Mouse (Mus musculus) kidney, embryonic 15.5 days (tissue): ENCODE results near the gene Akr1b10. TPM values are rescaled to one million over a fixed set of nuclear protein-coding genes. Genes with fewer than 3 reads are reported as not detected.
"Not testable (repeated sequence)": the region's sequence is repeated elsewhere in the genome, so short reads cannot be mapped to it uniquely, and the experiment has no call there.

Experiments used
- ATAC-seq: fragments of 200-750 bp; cut with Nextera tagmentation; replicated peaks from 2 replicates; pipeline ENCODE4 v1.8.0; 2017; ENCODE audit warnings: moderate TSS enrichment; ENCODE audit not compliant: low FRiP score
- H3K27ac ChIP-seq: fragments of 300-500 bp; sonication (generic); 2 replicates; pipeline ENCODE4 v1.5.1; 2015; ENCODE audit warnings: mild to moderate bottlenecking, inconsistent platforms
- H3K27me3 ChIP-seq: fragments of 300-500 bp; sonication (generic); 2 replicates; pipeline ENCODE4 v1.6.1; 2015; ENCODE audit warnings: inconsistent platforms
- H3K36me3 ChIP-seq: fragments of 300-500 bp; sonication (generic); 2 replicates; pipeline ENCODE4 v1.6.1; 2015; ENCODE audit warnings: inconsistent platforms
- H3K4me1 ChIP-seq: fragments of 300-500 bp; sonication (generic); 2 replicates; pipeline ENCODE4 v1.6.1; 2015; ENCODE audit warnings: inconsistent platforms
- H3K4me2 ChIP-seq: fragments of 300-500 bp; sonication (generic); 2 replicates; pipeline ENCODE4 v1.6.1; 2015; ENCODE audit warnings: moderate library complexity, mild to moderate bottlenecking, inconsistent platforms
- H3K4me3 ChIP-seq: fragments of 300-500 bp; sonication (generic); replicated peaks from 2 replicates; pipeline ENCODE4 v1.5.1; 2015; ENCODE audit warnings: mild to moderate bottlenecking, inconsistent platforms
- H3K9ac ChIP-seq: fragments of 300-500 bp; sonication (generic); 2 replicates; pipeline ENCODE4 v1.6.1; 2015; ENCODE audit warnings: mild to moderate bottlenecking, inconsistent platforms
- H3K9me3 ChIP-seq: fragments of 300-500 bp; sonication (generic); replicated peaks from 2 replicates; pipeline ENCODE4 v1.6.1; 2016; ENCODE audit warnings: inconsistent platforms
- WGBS: fragments of 180-500 bp; shearing (Covaris S2); methylation state at CpG from one replicate; pipeline ENCODE4 v1.1.7; 2015; ENCODE audit warnings: mixed read lengths; 5-methylcytosine and 5-hydroxymethylcytosine counted together
- polyA plus RNA-seq: library from polyadenylated mRNA; unstranded; fragments of >200 nt; fragmentation: Nextera tagmentation; extraction: Ambion mirVana; gene quantifications from 2 replicates; pipeline ENCODE4 v1.2.1, GENCODE M21; 2015

The Akr1b10 gene
- polyA plus RNA-seq, 1 experiment from 2014 or later = 29.9 TPM

DNA sequence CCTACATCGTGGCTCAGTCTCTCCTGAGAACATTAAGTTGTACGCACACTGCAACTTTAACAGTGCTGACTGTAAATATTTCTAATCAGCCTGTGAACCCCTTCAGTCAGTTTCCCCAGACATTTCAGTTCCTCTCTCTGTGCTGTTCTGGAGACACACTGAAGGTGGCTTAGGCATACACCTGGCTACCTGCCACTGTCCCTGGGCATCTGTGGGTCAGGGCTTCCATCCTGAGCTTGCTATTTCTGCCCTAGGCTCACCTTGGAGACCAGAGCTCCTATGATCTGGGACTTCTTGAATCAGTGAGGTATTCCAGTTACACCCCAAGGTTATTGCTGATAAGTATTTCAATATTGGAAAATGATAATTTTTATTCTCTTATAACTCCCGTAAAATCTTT lies 31.6 kb upstream of the Akr1b10 start:
- no peak overlapping the region for H3K4me2 ChIP-seq
- H3K4me3 ChIP-seq = no peak overlapping the region
- ATAC-seq = no peak
- no peaks in the 10 kb centered on the region for H3K27me3 ChIP-seq
- H3K9ac ChIP-seq = no peak overlapping the region
- H3K27ac ChIP-seq = no peak overlapping the region
- peaks cover 14% of the 10 kb centered on the region for H3K4me1 ChIP-seq
- H3K36me3 ChIP-seq = no peaks in the 10 kb centered on the region
- WGBS = 95% methylated on average over 3 of the region's 3 CpGs
- H3K9me3 ChIP-seq = no peaks in the 10 kb centered on the region

DNA sequence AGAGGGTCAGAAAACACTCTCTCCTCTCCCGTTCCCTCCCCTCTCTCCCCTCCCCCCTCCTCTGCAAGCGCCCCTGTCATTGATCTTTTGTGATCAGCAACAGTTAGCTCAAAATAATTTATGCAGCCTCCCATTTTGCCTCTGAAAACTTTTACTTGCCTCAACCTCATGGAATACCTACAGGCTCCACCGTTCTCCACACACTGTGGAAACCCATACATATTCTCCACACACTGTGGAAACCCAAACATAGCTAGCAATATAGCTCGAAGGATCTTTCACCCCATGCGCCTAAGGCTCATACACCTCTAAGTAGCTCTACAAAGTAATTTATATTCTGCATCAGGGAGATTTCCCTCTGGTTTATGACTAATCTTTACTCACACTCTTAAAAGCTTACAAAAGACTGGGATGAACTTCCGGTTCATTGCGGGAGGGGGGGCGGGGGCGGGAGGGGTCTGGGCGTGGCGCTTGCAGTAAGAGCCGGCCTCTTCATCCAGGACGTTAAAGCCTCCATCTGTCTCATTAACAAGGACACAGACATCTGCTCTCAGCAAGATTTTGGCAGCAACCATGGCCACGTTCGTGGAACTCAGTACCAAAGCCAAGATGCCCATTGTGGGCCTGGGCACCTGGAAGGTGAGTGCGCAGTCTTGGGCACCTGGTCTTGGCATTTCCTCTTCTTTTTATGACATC lies 30.2 kb upstream of the Akr1b10 start, which contains the start of gene Akr1b8:
Gene Akr1b8 (plus strand): TSS at position 462 of the 696 bp plus-strand sequence.
- H3K27ac ChIP-seq = peak within 1 kb of the TSS; percentile 46
- H3K4me3 ChIP-seq = peak within 1 kb of the TSS; percentile 33
- no peaks in the 10 kb centered on the region for H3K27me3 ChIP-seq
- peak within 1 kb of the TSS; percentile 57 for H3K4me2 ChIP-seq
- 13% methylated on average over 16 of the region's 16 CpGs for WGBS
- peaks cover 14% of the 10 kb centered on the region for H3K4me1 ChIP-seq
- no peaks in the 10 kb centered on the region for H3K36me3 ChIP-seq
- no peak within 1 kb of the TSS for H3K9ac ChIP-seq
- 0 out of 2 replicates have a peak, but pooled peaks have one; percentile 29 for ATAC-seq
- H3K9me3 ChIP-seq = no peaks in the 10 kb centered on the region

DNA sequence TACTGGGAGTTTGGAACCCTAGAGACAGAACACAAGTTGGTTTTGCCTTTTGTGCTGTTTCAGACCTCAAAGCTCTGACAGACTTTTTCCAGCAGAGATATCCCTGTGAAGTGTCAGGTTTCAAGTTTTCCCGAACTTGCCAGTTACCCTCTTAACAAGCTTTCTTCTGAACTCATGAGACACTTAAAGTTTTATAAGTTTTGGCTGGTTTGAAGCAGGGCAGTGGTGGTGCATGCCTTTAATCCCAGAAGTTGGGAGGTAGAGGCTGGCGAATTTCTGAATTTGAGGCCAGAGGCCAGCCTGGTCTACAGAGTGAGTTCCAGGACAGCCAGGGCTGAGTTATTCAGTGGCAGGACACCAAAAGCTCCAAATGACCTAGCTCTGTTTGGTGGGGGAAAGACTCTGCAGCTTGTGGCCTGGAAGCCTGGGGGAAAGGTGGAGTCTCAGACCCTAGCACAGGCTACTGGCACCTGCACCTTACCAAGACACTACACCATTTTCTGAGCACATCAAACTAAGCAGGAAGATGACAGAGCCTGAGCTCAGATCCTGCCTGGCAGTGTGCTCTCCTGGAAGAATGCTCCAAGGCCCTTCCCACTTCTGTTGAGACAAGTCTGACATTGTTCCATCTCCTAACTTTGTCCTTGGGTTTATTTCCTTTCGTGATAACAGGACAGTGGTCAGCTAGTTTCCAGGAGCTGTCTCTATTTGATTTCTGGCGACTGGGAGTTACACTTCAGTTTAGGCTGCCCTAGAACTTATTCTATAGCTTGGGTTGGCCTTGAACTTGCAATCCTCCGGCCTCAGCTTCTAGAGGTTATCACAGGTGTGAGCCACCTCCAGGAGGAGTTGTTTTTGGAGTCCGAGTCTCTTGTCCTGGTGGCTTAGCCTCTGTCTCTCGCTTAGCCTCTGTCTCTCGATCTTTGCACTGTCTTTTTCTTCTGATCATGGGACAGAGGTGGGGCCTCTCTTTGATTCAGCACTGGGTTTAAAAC lies 29.4 kb upstream of the Akr1b10 start:
- no peaks in the 10 kb centered on the region for H3K27me3 ChIP-seq
- no peak overlapping the region for H3K9ac ChIP-seq
- 0 out of 2 replicates have a peak, but pooled peaks have one; percentile 36 for ATAC-seq
- H3K27ac ChIP-seq = peak overlapping the region; percentile 46
- no peaks in the 10 kb centered on the region for H3K36me3 ChIP-seq
- peak overlapping the region; percentile 57 for H3K4me2 ChIP-seq
- H3K9me3 ChIP-seq = no peaks in the 10 kb centered on the region
- 76% methylated on average over 8 of the region's 8 CpGs for WGBS
- H3K4me3 ChIP-seq = peak overlapping the region; percentile 33
- peaks cover 14% of the 10 kb centered on the region for H3K4me1 ChIP-seq

GRCm38 (mm10) chr6:34355349-34355747 lies 28.7 kb upstream of the Akr1b10 start:
- Histone ChIP-seq H3K9me3 (no peaks in the 10 kb centered on the region), H3K27ac (no peak overlapping the region), H3K4me3 (no peak overlapping the region), H3K9ac (no peak overlapping the region), H3K4me2 (no peak overlapping the region), H3K4me1 (peaks cover 14% of the 10 kb centered on the region), H3K36me3 (no peaks in the 10 kb centered on the region), H3K27me3 (no peaks in the 10 kb centered on the region)
- WGBS = 79% methylated on average over 6 of the region's 6 CpGs
- no peak for ATAC-seq

GRCm38 (mm10) chr6:34355841-34356240 lies 28.2 kb upstream of the Akr1b10 start:
- Histone ChIP-seq H3K27me3 (no peaks in the 10 kb centered on the region), H3K4me2 (no peak overlapping the region), H3K4me1 (peaks cover 14% of the 10 kb centered on the region), H3K4me3 (no peak overlapping the region), H3K27ac (no peak overlapping the region), H3K9me3 (no peaks in the 10 kb centered on the region), H3K9ac (no peak overlapping the region), H3K36me3 (no peaks in the 10 kb centered on the region)
- WGBS = 85% methylated on average over 9 of the region's 9 CpGs
- ATAC-seq = no peak

GRCm38 (mm10) chr6:34364217-34365136 lies 19.5 kb upstream of the Akr1b10 start:
- Histone ChIP-seq H3K27ac (no peak overlapping the region), H3K4me1 (peaks cover 3% of the 10 kb centered on the region; the same call in 1 of the 2 replicates), H3K4me3 (no peak overlapping the region), H3K9ac (no peak overlapping the region), H3K9me3 (no peaks in the 10 kb centered on the region), H3K27me3 (no peaks in the 10 kb centered on the region), H3K36me3 (no peaks in the 10 kb centered on the region; the same call in 1 of the 2 replicates), H3K4me2 (no peak overlapping the region)
- no peak for ATAC-seq
- 85% methylated on average over 12 of the region's 12 CpGs for WGBS

- Histone ChIP-seq H3K4me3 (no peak overlapping the region), H3K36me3 (no peaks in the 10 kb centered on the region; the same call in 1 of the 2 replicates), H3K27ac (no peak overlapping the region), H3K27me3 (no peaks in the 10 kb centered on the region), H3K4me1 (peaks cover 6% of the 10 kb centered on the region; the same call in 1 of the 2 replicates), H3K4me2 (no peak overlapping the region), H3K9me3 (no peaks in the 10 kb centered on the region), H3K9ac (no peak overlapping the region)
- WGBS = 68% methylated on average over 9 of the region's 9 CpGs
- ATAC-seq = no peak
These were observed 16.0 kb upstream of the Akr1b10 start for GRCm38 (mm10) chr6:34367998-34368397.

- no peaks in the 10 kb centered on the region for H3K36me3 ChIP-seq
- no peak overlapping the region for H3K4me3 ChIP-seq
- 82% methylated on average over 8 of the region's 8 CpGs for WGBS
- no peaks in the 10 kb centered on the region for H3K27me3 ChIP-seq
- peaks cover 6% of the 10 kb centered on the region; the same call in 1 of the 2 replicates for H3K4me1 ChIP-seq
- H3K9ac ChIP-seq = no peak overlapping the region
- H3K4me2 ChIP-seq = no peak overlapping the region
- H3K27ac ChIP-seq = no peak overlapping the region
- H3K9me3 ChIP-seq = no peaks in the 10 kb centered on the region
- no peak for ATAC-seq
These were observed 13.9 kb upstream of the Akr1b10 start for GRCm38 (mm10) chr6:34370081-34370480.

- no peaks in the 10 kb centered on the region for H3K36me3 ChIP-seq
- no peaks in the 10 kb centered on the region for H3K27me3 ChIP-seq
- no peaks in the 10 kb centered on the region for H3K9me3 ChIP-seq
- peak overlapping the region; percentile 43 for H3K4me2 ChIP-seq
- H3K27ac ChIP-seq = no peak overlapping the region
- 27% methylated on average over 18 of the region's 18 CpGs for WGBS
- ATAC-seq = no peak
- peaks cover 6% of the 10 kb centered on the region; the same call in 1 of the 2 replicates for H3K4me1 ChIP-seq
- no peak overlapping the region for H3K9ac ChIP-seq
- H3K4me3 ChIP-seq = peak overlapping the region; percentile 10
These were observed 12.2 kb upstream of the Akr1b10 start for GRCm38 (mm10) chr6:34371700-34372351.

DNA sequence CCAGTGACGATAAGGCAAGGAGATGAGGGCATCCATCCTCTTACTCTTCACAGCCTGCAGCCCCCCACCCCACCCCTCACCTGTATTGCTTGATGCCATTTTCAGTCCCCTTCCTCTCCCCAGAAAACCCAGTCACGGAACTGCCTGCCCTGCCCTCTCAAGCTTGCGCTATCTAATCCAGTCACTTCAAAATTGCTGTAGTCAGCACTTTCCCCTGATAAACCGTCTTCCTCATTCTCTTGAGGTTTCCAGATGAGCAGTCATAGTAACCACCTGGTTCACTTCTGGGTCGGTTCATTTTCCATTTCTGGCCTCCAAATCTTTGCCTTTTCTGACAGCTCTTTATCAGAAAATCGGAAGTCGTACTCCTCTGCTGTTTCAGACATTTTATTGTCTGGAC lies 10.2 kb upstream of the Akr1b10 start:
- H3K9me3 ChIP-seq = no peaks in the 10 kb centered on the region
- no peaks in the 10 kb centered on the region for H3K36me3 ChIP-seq
- H3K9ac ChIP-seq = no peak overlapping the region
- no peak for ATAC-seq
- H3K27me3 ChIP-seq = no peaks in the 10 kb centered on the region
- H3K4me3 ChIP-seq = no peak overlapping the region
- H3K27ac ChIP-seq = no peak overlapping the region
- WGBS = 81% methylated on average over 7 of the region's 7 CpGs
- H3K4me1 ChIP-seq = peaks cover 2% of the 10 kb centered on the region; the same call in 1 of the 2 replicates
- no peak overlapping the region for H3K4me2 ChIP-seq

- not testable (repeated sequence) for H3K36me3 ChIP-seq, H3K9ac ChIP-seq, H3K4me2 ChIP-seq, H3K27me3 ChIP-seq, H3K4me1 ChIP-seq, H3K4me3 ChIP-seq, H3K9me3 ChIP-seq, H3K27ac ChIP-seq, ATAC-seq
- 74% methylated on average over 5 of the region's 5 CpGs for WGBS
These were observed 8.1 kb upstream of the Akr1b10 start for GRCm38 (mm10) chr6:34375888-34376287.
